Mouse (Mus musculus): ENCODE measurements at regions not wholly inside any gene's neighbourhood (a gene's known extent, or its start where the extent isn't known, plus 50 kb on each side); places are given as distances from the start of the nearest gene placed in this dataset.

DNA sequence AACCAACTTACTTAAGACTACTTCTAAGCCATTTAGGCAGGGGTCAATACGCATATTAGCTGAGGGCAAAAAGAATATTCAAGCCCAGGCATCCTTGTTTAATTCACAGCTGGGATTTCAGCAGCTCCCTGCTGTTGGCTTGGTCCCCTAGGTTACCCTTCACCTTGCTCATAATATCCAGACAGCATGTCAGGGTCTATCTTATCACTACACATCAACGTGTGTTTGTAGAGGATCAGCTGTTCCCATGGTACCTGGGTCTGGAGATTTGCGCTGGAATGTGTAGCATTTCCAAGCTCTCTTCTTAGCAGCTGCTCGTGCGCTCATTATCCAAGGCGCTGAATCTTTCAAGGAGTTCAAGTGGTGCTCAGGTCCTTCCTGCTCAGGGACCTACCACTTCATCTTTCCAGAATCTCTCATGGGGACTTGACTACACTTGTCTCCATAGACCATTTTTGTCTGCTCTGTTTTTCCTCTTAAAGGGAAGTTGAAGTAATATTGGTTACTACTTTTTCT, 484.5 kb downstream of the Bmp2 start:
- no peak for TF ChIP-seq CTCF (IDR thresholded peaks at IDR 0.05; ENCODE audit: borderline replicate concordance, insufficient read depth, low read depth, low read length)
- no peak for DNase-seq
- Histone ChIP-seq H3K27me3 (ENCODE audit: control insufficient read depth, insufficient read depth, low read length) (no peaks in the 10 kb centered on the region), H3K4me3 (replicated peaks; ENCODE audit: insufficient read depth, low read depth, low read length) (no peak overlapping the region), H3K4me1 (ENCODE audit: control insufficient read depth, insufficient read depth, low read length) (no peaks in the 10 kb centered on the region), H3K27ac (ENCODE audit: insufficient read depth, low read length) (no peak overlapping the region)
- WGBS: 59% methylated on average over 6 of the region's 6 CpGs

GRCm38 (mm10) chr2:134029631-134030414, 477.9 kb downstream of the Bmp2 start:
- Histone ChIP-seq H3K4me1 (ENCODE audit: control insufficient read depth, insufficient read depth, low read length) (no peaks in the 10 kb centered on the region), H3K27me3 (ENCODE audit: control insufficient read depth, insufficient read depth, low read length) (no peaks in the 10 kb centered on the region), H3K4me3 (replicated peaks; ENCODE audit: insufficient read depth, low read depth, low read length) (no peak overlapping the region), H3K27ac (ENCODE audit: insufficient read depth, low read length) (no peak overlapping the region)
- DNase-seq: peak; percentile 4 to 14
- no peak for TF ChIP-seq POLR2A (IDR thresholded peaks at IDR 0.05; ENCODE audit: borderline replicate concordance, insufficient read depth, low read length)
- TF ChIP-seq CTCF (IDR thresholded peaks at IDR 0.05; ENCODE audit: borderline replicate concordance, insufficient read depth, low read depth, low read length): peak; percentile 29; the same call in 1 of the 2 replicates
- 62% methylated on average over 4 of the region's 4 CpGs for WGBS

DNA sequence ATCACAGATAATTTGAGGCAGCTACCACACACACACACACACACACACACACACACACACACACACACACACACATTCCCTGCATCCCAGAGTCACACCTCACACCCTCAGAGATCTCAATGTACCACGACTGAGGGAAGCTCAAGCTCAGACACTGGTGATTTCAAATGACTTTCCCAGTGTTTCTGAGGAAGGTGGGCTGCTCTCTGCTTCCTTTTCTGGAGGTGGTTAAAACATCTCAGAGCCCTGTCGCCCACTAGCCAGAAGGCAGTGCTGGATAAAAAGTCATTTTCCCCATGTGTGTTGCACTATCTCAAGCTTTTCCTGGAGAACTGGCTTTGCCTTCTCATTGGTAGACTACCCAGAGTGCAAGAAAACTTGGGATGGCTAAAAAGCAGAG, 477.2 kb downstream of the Bmp2 start:
- TF ChIP-seq POLR2A (IDR thresholded peaks at IDR 0.05; ENCODE audit: borderline replicate concordance, insufficient read depth, low read length) (no peak), CTCF (IDR thresholded peaks at IDR 0.05; ENCODE audit: borderline replicate concordance, insufficient read depth, low read depth, low read length) (no peak)
- Histone ChIP-seq H3K27me3 (ENCODE audit: control insufficient read depth, insufficient read depth, low read length) (no peaks in the 10 kb centered on the region), H3K4me1 (ENCODE audit: control insufficient read depth, insufficient read depth, low read length) (no peaks in the 10 kb centered on the region), H3K4me3 (replicated peaks; ENCODE audit: insufficient read depth, low read depth, low read length) (no peak overlapping the region), H3K27ac (ENCODE audit: insufficient read depth, low read length) (no peak overlapping the region)
- DNase-seq: no peak
- WGBS: 74% methylated on average over 2 of the region's 2 CpGs

GRCm38 (mm10) chr2:134017109-134017508, 465.1 kb downstream of the Bmp2 start:
- Histone ChIP-seq H3K4me3 (replicated peaks; ENCODE audit: insufficient read depth, low read depth, low read length) (no peak overlapping the region), H3K27ac (ENCODE audit: insufficient read depth, low read length) (no peak overlapping the region), H3K27me3 (ENCODE audit: control insufficient read depth, insufficient read depth, low read length) (no peaks in the 10 kb centered on the region), H3K4me1 (ENCODE audit: control insufficient read depth, insufficient read depth, low read length) (no peaks in the 10 kb centered on the region)
- peak; percentile 50; the same call in 1 of the 2 replicates for TF ChIP-seq CTCF (IDR thresholded peaks at IDR 0.05; ENCODE audit: borderline replicate concordance, insufficient read depth, low read depth, low read length)
- TF ChIP-seq POLR2A (IDR thresholded peaks at IDR 0.05; ENCODE audit: borderline replicate concordance, insufficient read depth, low read length): no peak
- DNase-seq: no peak

DNA sequence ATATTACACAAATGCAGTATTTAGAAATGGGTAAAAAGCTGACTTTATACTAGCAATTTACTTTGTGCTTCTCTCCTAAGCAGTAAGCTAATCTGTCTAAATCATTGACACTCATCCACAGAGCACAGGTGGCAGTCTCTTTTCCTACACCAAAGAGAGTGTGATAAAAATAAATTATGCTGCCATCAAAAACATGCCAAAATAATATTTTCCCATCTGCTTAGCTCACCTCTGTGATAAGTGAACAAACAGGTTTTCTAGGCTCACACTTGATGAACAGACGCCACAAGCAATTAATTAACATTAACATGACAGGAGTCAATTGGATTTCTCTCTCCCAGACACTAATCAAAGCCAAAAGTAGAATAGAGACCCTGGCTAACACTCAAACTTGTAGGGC, 451.2 kb downstream of the Bmp2 start:
- TF ChIP-seq POLR2A (IDR thresholded peaks at IDR 0.05; ENCODE audit: borderline replicate concordance, insufficient read depth, low read length): no peak
- TF ChIP-seq CTCF (IDR thresholded peaks at IDR 0.05; ENCODE audit: borderline replicate concordance, insufficient read depth, low read depth, low read length): no peak
- no peaks in the 10 kb centered on the region; the same call in 1 of the 2 replicates for H3K27me3 ChIP-seq (ENCODE audit: control insufficient read depth, insufficient read depth, low read length)
- WGBS: 15% methylated on average over 1 of the region's 1 CpGs

GRCm38 (mm10) chr2:133994742-133995141, 442.8 kb downstream of the Bmp2 start:
- no peaks in the 10 kb centered on the region for H3K27me3 ChIP-seq (ENCODE audit: control insufficient read depth, insufficient read depth, low read length)
- H3K4me3 ChIP-seq (replicated peaks; ENCODE audit: insufficient read depth, low read depth, low read length): no peak overlapping the region
- no peak for DNase-seq
- TF ChIP-seq POLR2A (IDR thresholded peaks at IDR 0.05; ENCODE audit: borderline replicate concordance, insufficient read depth, low read length) (no peak), CTCF (IDR thresholded peaks at IDR 0.05; ENCODE audit: borderline replicate concordance, insufficient read depth, low read depth, low read length) (no peak)
- no peaks in the 10 kb centered on the region for H3K4me1 ChIP-seq (ENCODE audit: control insufficient read depth, insufficient read depth, low read length)
- 33% methylated on average over 1 of the region's 1 CpGs for WGBS
- no peak overlapping the region for H3K27ac ChIP-seq (ENCODE audit: insufficient read depth, low read length)

More for the DNA sequence above, 451.2 kb downstream of the Bmp2 start:
- Histone ChIP-seq H3K4me1 (ENCODE audit: control insufficient read depth, insufficient read depth, low read length) (no peaks in the 10 kb centered on the region), H3K27ac (ENCODE audit: insufficient read depth, low read length) (no peak overlapping the region), H3K4me3 (replicated peaks; ENCODE audit: insufficient read depth, low read depth, low read length) (no peak overlapping the region)
- peak in 1 of 2 experiments; percentile 5 for DNase-seq

DNA sequence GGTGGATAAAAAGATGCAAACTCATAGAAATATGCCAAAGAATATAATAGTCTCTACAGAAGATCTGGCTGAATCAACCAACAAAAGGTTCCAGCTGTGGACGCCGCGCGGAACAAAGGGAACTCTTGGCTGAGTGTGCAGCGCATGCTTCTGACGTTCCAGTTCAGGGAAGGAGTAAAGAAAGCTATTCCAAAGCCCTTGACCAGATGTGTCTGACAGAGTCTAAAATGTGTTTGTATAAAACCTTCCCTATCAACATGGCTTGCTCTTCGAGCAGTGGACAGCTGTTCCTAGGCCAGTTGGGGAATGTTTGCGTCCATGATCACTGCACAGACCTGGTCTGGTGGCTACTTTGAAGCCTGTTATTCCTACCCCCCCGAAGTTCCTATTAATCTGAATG, 442.4 kb downstream of the Bmp2 start:
- no peak for DNase-seq
- H3K4me3 ChIP-seq (replicated peaks; ENCODE audit: insufficient read depth, low read depth, low read length): no peak overlapping the region
- H3K27ac ChIP-seq (ENCODE audit: insufficient read depth, low read length): no peak overlapping the region
- WGBS: 71% methylated on average over 9 of the region's 9 CpGs
- no peaks in the 10 kb centered on the region for H3K4me1 ChIP-seq (ENCODE audit: control insufficient read depth, insufficient read depth, low read length)
- TF ChIP-seq POLR2A (IDR thresholded peaks at IDR 0.05; ENCODE audit: borderline replicate concordance, insufficient read depth, low read length): no peak
- TF ChIP-seq CTCF (IDR thresholded peaks at IDR 0.05; ENCODE audit: borderline replicate concordance, insufficient read depth, low read depth, low read length): no peak
- no peaks in the 10 kb centered on the region for H3K27me3 ChIP-seq (ENCODE audit: control insufficient read depth, insufficient read depth, low read length)

- Histone ChIP-seq H3K4me3 (replicated peaks; ENCODE audit: insufficient read depth, low read depth, low read length) (no peak overlapping the region), H3K27ac (ENCODE audit: insufficient read depth, low read length) (no peak overlapping the region), H3K27me3 (ENCODE audit: control insufficient read depth, insufficient read depth, low read length) (no peaks in the 10 kb centered on the region), H3K4me1 (ENCODE audit: control insufficient read depth, insufficient read depth, low read length) (no peaks in the 10 kb centered on the region)
- 85% methylated on average over 1 of the region's 1 CpGs for WGBS
- DNase-seq: no peak
- TF ChIP-seq POLR2A (IDR thresholded peaks at IDR 0.05; ENCODE audit: borderline replicate concordance, insufficient read depth, low read length) (no peak), CTCF (IDR thresholded peaks at IDR 0.05; ENCODE audit: borderline replicate concordance, insufficient read depth, low read depth, low read length) (no peak)
Observed at GRCm38 (mm10) chr2:133987671-133988070, 435.7 kb downstream of the Bmp2 start.
